Mouse (Mus musculus): ENCODE measurements around the gene Itgad.

The Itgad gene

DNA sequence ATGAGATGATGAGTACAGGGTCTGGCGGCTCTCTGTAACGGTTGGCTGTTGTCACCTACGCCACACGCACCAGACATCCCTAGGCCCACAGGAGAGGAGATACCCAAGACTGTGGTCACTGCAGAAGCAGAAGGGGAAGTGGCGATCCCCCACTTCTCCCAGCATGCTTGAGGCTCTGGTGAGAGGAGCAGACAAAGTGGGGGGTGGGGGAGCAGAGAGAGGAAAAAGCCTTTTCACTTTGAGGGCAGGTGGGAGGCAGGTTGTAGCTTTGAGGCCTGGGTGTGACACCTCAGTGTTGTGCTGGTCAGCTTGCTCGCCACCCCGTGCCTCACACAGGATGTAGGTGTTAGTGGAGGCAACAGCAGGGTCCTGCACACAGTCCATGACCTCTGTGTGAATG, 25.9 kb downstream of the Itgad start:
- DNase-seq (ENCODE audit: low spot score in 2 of 2), result no peak

DNA sequence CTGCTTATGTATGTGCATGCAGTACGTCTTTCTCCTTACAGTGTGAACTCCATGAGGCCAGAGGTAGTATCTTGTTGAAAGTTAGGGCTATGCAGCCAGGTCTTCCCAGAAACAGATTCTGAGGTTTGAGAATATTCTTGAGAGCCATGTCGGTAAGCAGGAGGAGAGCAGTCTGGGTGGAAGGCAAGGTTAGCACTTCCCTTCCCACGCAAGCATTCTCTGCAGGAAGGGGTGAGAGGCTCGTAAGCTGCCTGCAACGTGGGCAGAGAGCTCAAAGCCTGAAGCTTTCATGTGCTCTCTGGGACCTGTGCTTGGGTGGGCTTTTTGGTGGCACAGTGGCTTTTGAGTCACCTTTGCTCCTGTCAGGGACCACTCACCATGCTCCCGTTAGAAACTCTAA, 26.4 kb downstream of the Itgad start:
- DNase-seq (ENCODE audit: low spot score in 2 of 2), result no peak

DNA sequence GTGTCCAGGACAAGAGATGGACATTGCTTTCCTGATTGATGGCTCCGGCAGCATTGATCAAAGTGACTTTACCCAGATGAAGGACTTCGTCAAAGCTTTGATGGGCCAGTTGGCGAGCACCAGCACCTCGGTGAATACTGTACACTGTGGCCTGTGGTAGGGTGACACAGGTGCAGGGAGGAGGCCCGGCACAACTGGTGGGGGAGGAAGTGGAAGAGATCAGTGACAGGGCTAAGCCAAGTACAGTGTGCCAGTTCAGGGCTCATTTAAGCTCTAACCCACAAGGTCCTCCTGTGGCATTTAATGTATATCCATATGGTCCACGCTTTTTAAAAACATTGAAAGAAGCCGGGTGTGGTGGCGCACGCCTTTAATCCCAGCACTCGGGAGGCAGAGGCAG, 27.5 kb downstream of the Itgad start:
- no peak for DNase-seq (ENCODE audit: low spot score in 2 of 2)

DNA sequence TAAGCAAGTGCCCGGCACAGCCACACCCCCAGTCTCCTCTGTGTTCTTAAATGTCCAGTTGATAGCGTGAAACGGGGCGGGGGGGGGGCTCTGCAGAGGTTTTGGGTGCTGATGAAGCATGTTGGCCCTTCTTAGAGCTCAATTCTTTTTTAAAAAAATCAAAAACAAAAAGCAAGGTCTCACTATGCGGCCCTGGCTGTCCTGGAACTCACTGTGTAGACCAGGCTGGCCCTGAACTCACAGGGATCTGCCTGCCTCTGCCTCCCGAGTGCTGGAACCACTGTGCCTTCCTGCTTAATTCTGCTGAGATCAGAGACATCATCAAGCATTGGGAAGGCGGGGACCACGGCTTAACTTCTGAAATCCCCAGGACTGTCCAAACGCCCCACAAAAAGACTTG, 47.4 kb downstream of the Itgad start:
- DNase-seq (ENCODE audit: low spot score in 2 of 2), result no peak

GRCm38 (mm10) chr7:128203071-128203470, 48.9 kb downstream of the Itgad start:
- no peak for DNase-seq (ENCODE audit: low spot score in 2 of 2)

- no peak for DNase-seq (ENCODE audit: low spot score in 2 of 2)
Observed at GRCm38 (mm10) chr7:128204179-128204578, 50.0 kb downstream of the Itgad start.

DNA sequence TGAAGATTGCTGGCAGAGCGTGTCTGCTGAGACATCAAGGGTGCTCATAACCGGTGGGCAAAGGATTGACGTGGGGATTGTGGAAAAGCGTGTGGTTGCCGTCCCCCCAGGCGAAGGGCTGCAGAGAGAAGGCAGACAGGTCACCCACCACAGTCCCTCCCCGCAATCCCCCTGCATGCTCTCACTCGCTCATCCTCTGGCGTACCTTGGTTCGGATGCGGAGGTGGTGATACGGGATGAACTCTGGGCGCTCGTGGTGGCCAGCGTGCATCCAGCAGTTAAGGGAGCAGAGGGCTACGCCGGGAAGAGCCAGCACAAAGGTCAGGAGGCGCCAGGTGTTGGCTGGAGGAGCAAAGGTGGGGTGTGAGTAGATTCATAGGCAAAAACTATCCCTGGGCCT, 51.5 kb downstream of the Itgad start:
- DNase-seq (ENCODE audit: low spot score in 2 of 2), result no peak

GRCm38 (mm10) chr7:128206152-128206551, 52.0 kb downstream of the Itgad start, which contains the start of gene Cox6a2:
Cox6a2 (minus strand) TSS chr7:128206387.
- DNase-seq (ENCODE audit: low spot score in 2 of 2), result peak; percentile 74 to 76

GRCm38 (mm10) chr7:128208187-128208586, 54.0 kb downstream of the Itgad start:
- peak in 1 of 2 experiments; percentile 43 for DNase-seq (ENCODE audit: low spot score in 2 of 2)

DNA sequence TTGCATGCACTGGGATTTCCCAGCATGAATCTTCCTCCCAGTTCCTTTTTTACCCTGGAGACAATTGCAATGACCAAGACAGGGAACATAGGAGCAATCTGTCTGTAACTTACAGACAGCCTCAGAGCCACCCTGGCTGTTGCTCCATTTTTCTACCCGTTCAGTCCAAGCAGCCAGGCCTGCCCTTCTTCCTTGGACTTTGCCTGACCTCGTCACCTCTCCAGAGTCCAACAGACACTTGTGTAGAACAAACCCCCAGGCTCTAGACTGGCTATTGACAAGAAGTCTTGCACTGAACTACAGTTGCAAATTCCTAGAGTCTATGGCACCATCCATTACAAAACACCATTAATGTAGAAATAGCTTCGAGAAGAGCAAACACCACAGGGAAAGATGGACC, 55.6 kb downstream of the Itgad start:
- DNase-seq (ENCODE audit: low spot score in 2 of 2), result no peak

- DNase-seq (ENCODE audit: low spot score in 2 of 2), result no peak
Observed at GRCm38 (mm10) chr7:128219952-128220351, 65.8 kb downstream of the Itgad start.

- peak in 1 of 2 experiments; percentile 38 for DNase-seq (ENCODE audit: low spot score in 2 of 2)
Observed at GRCm38 (mm10) chr7:128220936-128221335, 66.8 kb downstream of the Itgad start.

GRCm38 (mm10) chr7:128231741-128232140, 77.6 kb downstream of the Itgad start:
- DNase-seq (ENCODE audit: low spot score in 2 of 2), result no peak

GRCm38 (mm10) chr7:128234796-128235195, 80.6 kb downstream of the Itgad start:
- DNase-seq (ENCODE audit: low spot score in 2 of 2), result no peak

- DNase-seq (ENCODE audit: low spot score in 2 of 2), result no peak
Observed at GRCm38 (mm10) chr7:128235481-128235880, 81.3 kb downstream of the Itgad start.

DNA sequence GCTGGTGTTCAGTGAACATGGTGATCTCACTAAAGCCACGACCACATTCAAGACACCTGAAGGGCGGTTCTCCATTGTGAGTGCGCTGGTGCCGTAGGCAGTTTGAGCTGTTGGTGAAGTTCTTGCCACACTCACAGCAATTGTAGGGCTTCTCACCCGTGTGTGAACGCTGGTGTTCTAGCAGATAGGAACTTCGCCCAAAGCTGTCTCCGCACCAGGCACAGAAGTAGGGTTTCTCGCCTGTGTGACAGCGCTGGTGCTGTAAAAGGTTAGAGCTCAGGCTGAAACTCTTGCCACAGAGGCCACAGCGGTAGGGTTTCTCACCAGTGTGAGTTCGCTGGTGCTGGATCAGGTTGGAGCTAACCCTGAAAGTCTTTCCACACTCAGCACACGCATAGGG, 82.2 kb downstream of the Itgad start:
- no peak for DNase-seq (ENCODE audit: low spot score in 2 of 2)

DNA sequence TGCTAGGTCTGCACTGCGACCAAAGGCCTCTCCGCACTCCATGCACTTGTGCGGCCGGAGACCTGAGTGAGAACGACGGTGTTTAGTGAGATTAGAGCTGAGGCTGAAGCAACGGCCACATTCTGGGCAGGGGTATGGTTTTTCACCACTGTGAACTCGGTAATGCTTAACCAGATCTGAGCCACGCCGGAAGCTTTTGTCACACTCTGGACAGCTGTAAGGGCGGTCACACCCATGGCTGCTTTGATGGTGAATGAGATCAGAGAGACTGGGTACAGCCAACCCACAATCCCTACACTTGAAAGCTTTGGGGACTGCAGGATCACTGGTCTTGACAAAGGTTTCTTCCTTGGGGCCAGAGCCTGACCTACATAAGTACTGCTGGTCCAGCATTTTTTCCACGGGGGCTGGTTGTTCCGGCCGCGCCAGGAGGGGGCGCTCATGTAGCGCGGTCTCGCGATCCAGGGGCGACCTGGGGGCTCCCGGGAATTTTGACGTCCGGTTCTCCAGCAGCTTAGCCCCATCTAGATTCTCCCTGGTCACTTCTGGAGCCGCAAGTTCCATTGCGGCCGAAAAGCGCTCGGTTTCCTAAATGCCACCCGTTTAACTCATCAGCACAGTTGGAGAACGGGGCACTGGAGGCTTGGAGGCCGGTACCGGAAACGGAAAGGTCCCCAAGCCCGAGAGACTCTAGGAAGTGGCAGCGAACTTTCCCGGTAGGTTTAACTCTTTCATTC, 82.8 kb downstream of the Itgad start, which contains the start of gene Armc5:
TSS of gene Armc5 (plus strand) at position 487 of the 737 bp plus-strand sequence.
- peak; percentile 85 to 88 for DNase-seq (ENCODE audit: low spot score in 2 of 2)

DNA sequence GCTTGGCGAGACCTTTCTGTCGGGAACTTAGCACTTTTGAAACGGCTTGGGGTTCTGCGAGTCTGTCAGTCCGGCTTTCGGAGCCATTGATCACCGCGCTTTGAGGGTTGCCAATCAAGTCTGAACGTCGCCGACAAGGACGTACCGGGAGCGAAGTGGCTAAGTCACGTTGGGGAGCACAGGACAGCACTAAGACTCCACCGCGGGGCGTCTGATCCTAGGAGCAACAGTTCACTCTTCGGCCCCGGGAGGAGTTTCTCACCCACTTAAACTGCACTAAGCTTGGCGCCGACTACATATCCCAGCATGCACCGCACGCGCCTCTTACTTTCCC, 83.4 kb downstream of the Itgad start:
- no peak for DNase-seq (ENCODE audit: low spot score in 2 of 2)

- DNase-seq (ENCODE audit: low spot score in 2 of 2), result peak; percentile 98 to 99
Observed at GRCm38 (mm10) chr7:128237927-128238778, 84.0 kb downstream of the Itgad start, which contains the start of gene 9130023H24Rik. 9130023H24Rik (minus strand) TSS chr7:128238031.

DNA sequence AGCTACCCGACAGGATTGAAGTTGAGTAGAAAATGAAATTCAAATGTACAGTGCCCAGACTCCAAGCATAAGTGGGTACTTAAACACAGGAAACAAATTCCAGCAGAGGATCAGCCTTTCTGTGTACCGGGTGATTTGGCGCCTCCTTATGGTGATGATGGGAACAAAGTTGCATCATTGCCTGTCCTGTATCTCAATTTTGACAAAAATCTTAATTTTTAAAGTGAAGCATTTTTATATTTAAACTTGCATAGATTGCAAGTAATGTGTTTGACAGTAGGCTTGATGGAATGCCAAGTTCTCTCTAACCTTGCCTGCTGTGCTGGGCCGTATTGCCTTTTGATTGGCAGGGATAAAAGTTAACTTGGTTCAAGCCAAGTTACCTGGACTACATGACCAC, 84.8 kb downstream of the Itgad start:
- DNase-seq (ENCODE audit: low spot score in 2 of 2), result no peak

- DNase-seq (ENCODE audit: low spot score in 2 of 2), result no peak
Observed at GRCm38 (mm10) chr7:128240131-128240784, 86.1 kb downstream of the Itgad start.

GRCm38 (mm10) chr7:128242331-128242730, 88.2 kb downstream of the Itgad start:
- no peak for DNase-seq (ENCODE audit: low spot score in 2 of 2)
